Mouse (Mus musculus) lung, embryonic 16.5 days (tissue): ENCODE data around the gene Bhlhe40. TPM values are rescaled to one million over a fixed set of nuclear protein-coding genes. Genes with fewer than 3 reads are reported as not detected.

ENCODE experiments used
- ATAC-seq: fragments of 200-750 bp; cut with Nextera tagmentation; 2 replicates; pipeline ENCODE4 v1.8.0; 2017; ENCODE audit warnings: low read depth, mild to moderate bottlenecking, moderate library complexity
- H3K27ac ChIP-seq: fragments of 300-500 bp; sonication (generic); 2 replicates; pipeline ENCODE4 v1.5.1; 2014; ENCODE audit warnings: mild to moderate bottlenecking, control low read depth, low read length
- H3K27me3 ChIP-seq: fragments of 300-500 bp; sonication (generic); 2 replicates; pipeline ENCODE4 v1.6.1; 2014; ENCODE audit warnings: low read depth, low read length, mixed read lengths; ENCODE audit not compliant: control insufficient read depth, insufficient read depth
- H3K36me3 ChIP-seq: fragments of 300-500 bp; sonication (generic); 2 replicates; pipeline ENCODE4 v1.6.1; 2014; ENCODE audit warnings: low read length; ENCODE audit not compliant: control insufficient read depth, insufficient read depth
- H3K4me1 ChIP-seq: fragments of 300-500 bp; sonication (generic); replicated peaks from 2 replicates; pipeline ENCODE4 v1.6.1; 2014; ENCODE audit warnings: low read length, mixed read lengths; ENCODE audit not compliant: control insufficient read depth, insufficient read depth
- H3K4me2 ChIP-seq: fragments of 300-500 bp; sonication (generic); 2 replicates; pipeline ENCODE4 v1.6.1; 2014; ENCODE audit warnings: low read depth, low read length, control low read depth
- H3K4me3 ChIP-seq: fragments of 300-500 bp; sonication (generic); 2 replicates; pipeline ENCODE4 v1.5.1; 2014; ENCODE audit warnings: mild to moderate bottlenecking, low read length, control low read depth
- H3K9ac ChIP-seq: fragments of 300-500 bp; sonication (generic); 2 replicates; pipeline ENCODE4 v1.6.1; 2014; ENCODE audit warnings: low read length, control low read depth
- H3K9me3 ChIP-seq: fragments of 300-500 bp; sonication (generic); 2 replicates; pipeline ENCODE4 v1.6.1; 2016; ENCODE audit warnings: low read length; ENCODE audit not compliant: control insufficient read depth
- WGBS: fragments of 180-500 bp; shearing (Covaris S2); extraction: QIAGEN DNeasy Blood & Tissue Kit; methylation state at CpG from one replicate; pipeline ENCODE4 v1.1.7; 2014; 5-methylcytosine and 5-hydroxymethylcytosine counted together
- polyA plus RNA-seq: library from polyadenylated mRNA; unstranded; fragments of >200 nt; fragmentation: Nextera tagmentation; extraction: Ambion mirVana; gene quantifications from 2 replicates; pipeline ENCODE4 v1.2.1, GENCODE M21; 2015

Gene Bhlhe40
- polyA plus RNA-seq, 1 experiment from 2014 or later, result 14.8 TPM

DNA sequence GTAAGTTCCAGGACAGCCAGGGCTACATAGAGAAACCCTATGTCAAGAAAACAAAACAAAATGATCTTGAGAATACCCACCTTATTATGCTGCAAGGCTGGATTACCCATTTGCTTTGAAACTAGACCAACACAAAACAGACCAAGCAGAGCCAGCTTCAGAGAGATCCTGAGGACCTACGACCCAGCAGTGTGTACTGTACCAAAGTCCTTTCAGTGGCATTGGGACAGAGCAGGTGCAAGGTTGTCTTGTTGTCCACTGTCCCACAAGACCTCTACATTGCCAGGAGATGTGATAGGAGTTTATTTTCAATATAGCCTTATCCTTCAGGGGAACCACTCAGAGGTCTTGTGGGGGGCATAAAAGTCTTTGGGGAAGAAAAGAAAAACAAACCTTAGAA lies 22.7 kb downstream of the Bhlhe40 start:
- WGBS, result 80% methylated on average over 1 of the region's 1 CpGs
- H3K4me1 ChIP-seq, result no peaks in the 10 kb centered on the region
- no peak overlapping the region for H3K27ac ChIP-seq
- ATAC-seq, result no peak
- no peak overlapping the region for H3K9ac ChIP-seq
- no peaks in the 10 kb centered on the region for H3K36me3 ChIP-seq
- no peak overlapping the region for H3K4me3 ChIP-seq
- H3K4me2 ChIP-seq, result no peak overlapping the region
- no peaks in the 10 kb centered on the region for H3K9me3 ChIP-seq
- H3K27me3 ChIP-seq, result no peaks in the 10 kb centered on the region

- no peak for ATAC-seq
Measured at GRCm38 (mm10) chr6:108684430-108684829, 24.0 kb downstream of the Bhlhe40 start.

GRCm38 (mm10) chr6:108685758-108686355 lies 25.4 kb downstream of the Bhlhe40 start:
- WGBS, result 64% methylated on average over 9 of the region's 9 CpGs

More at GRCm38 (mm10) chr6:108684430-108684829, 24.0 kb downstream of the Bhlhe40 start:
- Histone ChIP-seq H3K9me3 (no peaks in the 10 kb centered on the region), H3K9ac (no peak overlapping the region), H3K27me3 (no peaks in the 10 kb centered on the region), H3K4me1 (no peaks in the 10 kb centered on the region), H3K27ac (no peak overlapping the region), H3K4me2 (no peak overlapping the region), H3K4me3 (no peak overlapping the region), H3K36me3 (no peaks in the 10 kb centered on the region)
- WGBS, result 52% methylated on average over 5 of the region's 5 CpGs

DNA sequence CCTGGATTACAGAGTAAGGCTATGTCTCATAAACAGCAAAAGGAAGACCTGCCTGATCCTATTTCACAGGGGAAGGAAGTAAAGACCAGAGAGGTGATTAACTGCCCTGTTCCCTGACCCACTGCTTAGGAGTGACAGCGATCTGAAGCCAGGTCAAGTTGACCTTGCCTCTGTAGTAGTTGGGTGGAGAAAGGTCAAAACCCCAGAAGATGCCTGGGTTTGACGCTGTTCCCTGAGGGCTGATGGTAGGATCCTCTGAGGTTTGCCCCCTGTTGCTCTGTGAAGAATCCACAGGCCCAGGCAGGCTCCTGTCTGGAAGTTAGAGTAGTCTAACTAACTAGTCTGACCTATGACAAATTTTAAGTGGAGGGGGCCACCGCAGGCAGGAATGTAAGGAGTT lies 26.5 kb downstream of the Bhlhe40 start:
- H3K36me3 ChIP-seq, result no peaks in the 10 kb centered on the region
- no peak overlapping the region for H3K4me2 ChIP-seq
- H3K27me3 ChIP-seq, result no peaks in the 10 kb centered on the region
- H3K9ac ChIP-seq, result no peak overlapping the region
- H3K27ac ChIP-seq, result no peak overlapping the region
- no peaks in the 10 kb centered on the region for H3K9me3 ChIP-seq
- H3K4me3 ChIP-seq, result no peak overlapping the region
- ATAC-seq, result no peak
- no peaks in the 10 kb centered on the region for H3K4me1 ChIP-seq
- 77% methylated on average over 3 of the region's 3 CpGs for WGBS

More at GRCm38 (mm10) chr6:108685758-108686355, 25.4 kb downstream of the Bhlhe40 start:
- Histone ChIP-seq H3K9ac (no peak overlapping the region), H3K4me3 (no peak overlapping the region), H3K9me3 (no peaks in the 10 kb centered on the region), H3K4me2 (no peak overlapping the region), H3K27me3 (no peaks in the 10 kb centered on the region), H3K27ac (no peak overlapping the region), H3K4me1 (no peaks in the 10 kb centered on the region), H3K36me3 (no peaks in the 10 kb centered on the region)
- ATAC-seq, result no peak

DNA sequence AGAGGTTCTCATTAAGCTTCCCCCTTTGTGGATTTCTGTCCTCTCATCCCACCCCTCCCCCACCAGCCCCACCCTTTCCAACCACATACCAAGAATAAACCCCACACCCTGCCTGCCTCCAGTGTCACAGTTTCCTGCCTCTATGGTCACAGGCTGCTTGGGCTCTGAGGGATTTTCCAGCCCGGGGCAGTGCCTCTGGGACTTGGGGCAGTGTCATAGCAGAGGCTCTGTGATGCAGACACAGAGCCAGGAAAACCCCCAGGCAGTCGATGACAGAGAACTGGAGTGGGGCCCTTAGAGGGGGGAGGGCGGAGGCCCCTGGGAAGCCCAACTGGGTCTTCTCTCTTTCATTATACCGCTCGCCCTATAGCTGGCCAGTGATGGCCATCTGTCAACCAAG lies 27.9 kb downstream of the Bhlhe40 start:
- no peak overlapping the region for H3K9ac ChIP-seq
- H3K27me3 ChIP-seq, result no peaks in the 10 kb centered on the region
- WGBS, result 60% methylated on average over 5 of the region's 5 CpGs
- H3K36me3 ChIP-seq, result no peaks in the 10 kb centered on the region
- no peaks in the 10 kb centered on the region for H3K9me3 ChIP-seq
- no peaks in the 10 kb centered on the region for H3K4me1 ChIP-seq
- no peak for ATAC-seq
- no peak overlapping the region for H3K27ac ChIP-seq
- H3K4me2 ChIP-seq, result no peak overlapping the region
- H3K4me3 ChIP-seq, result no peak overlapping the region

DNA sequence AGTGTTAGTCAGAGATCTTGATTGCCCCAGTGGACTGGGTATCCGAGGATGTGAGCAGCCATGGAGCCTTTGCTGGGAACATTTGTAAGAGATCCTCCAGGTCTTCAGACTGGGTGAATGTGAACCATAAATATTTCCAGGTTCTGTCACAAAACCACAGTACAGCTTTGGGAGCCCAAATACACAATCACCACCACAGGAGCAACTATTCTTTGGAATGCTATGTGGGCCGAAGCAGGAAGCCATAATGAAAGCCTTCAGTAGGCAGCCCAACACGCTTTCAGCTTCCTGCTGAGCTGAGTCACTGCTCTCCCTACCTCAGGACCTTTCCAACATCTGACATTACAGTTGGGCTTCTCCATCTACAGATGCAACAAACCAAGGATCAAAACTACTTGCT lies 32.6 kb downstream of the Bhlhe40 start:
- ATAC-seq, result no peak
- no peaks in the 10 kb centered on the region for H3K36me3 ChIP-seq
- no peak overlapping the region for H3K27ac ChIP-seq
- WGBS, result 73% methylated on average over 3 of the region's 3 CpGs
- no peaks in the 10 kb centered on the region for H3K4me1 ChIP-seq
- no peaks in the 10 kb centered on the region for H3K27me3 ChIP-seq
- no peak overlapping the region for H3K9ac ChIP-seq
- H3K9me3 ChIP-seq, result no peaks in the 10 kb centered on the region
- no peak overlapping the region for H3K4me3 ChIP-seq
- no peak overlapping the region for H3K4me2 ChIP-seq

GRCm38 (mm10) chr6:108694965-108695724 lies 34.7 kb downstream of the Bhlhe40 start:
- no peaks in the 10 kb centered on the region; the same call in 1 of the 2 replicates for H3K4me1 ChIP-seq
- H3K4me2 ChIP-seq, result no peak overlapping the region
- H3K9me3 ChIP-seq, result no peaks in the 10 kb centered on the region
- H3K27me3 ChIP-seq, result no peaks in the 10 kb centered on the region
- H3K4me3 ChIP-seq, result no peak overlapping the region
- H3K36me3 ChIP-seq, result no peaks in the 10 kb centered on the region
- ATAC-seq, result no peak
- WGBS, result 83% methylated on average over 8 of the region's 8 CpGs
- H3K27ac ChIP-seq, result no peak overlapping the region
- no peak overlapping the region for H3K9ac ChIP-seq

- no peak overlapping the region for H3K27ac ChIP-seq
- no peak overlapping the region for H3K9ac ChIP-seq
Measured at GRCm38 (mm10) chr6:108695844-108696821, 35.7 kb downstream of the Bhlhe40 start.

GRCm38 (mm10) chr6:108696822-108697202 lies 36.4 kb downstream of the Bhlhe40 start:
- Histone ChIP-seq H3K4me2 (no peak overlapping the region), H3K27me3 (no peaks in the 10 kb centered on the region), H3K36me3 (no peaks in the 10 kb centered on the region), H3K4me1 (no peaks in the 10 kb centered on the region; the same call in 1 of the 2 replicates), H3K4me3 (no peak overlapping the region), H3K9me3 (no peaks in the 10 kb centered on the region), H3K9ac (no peak overlapping the region), H3K27ac (no peak overlapping the region)
- WGBS, result 91% methylated on average over 3 of the region's 3 CpGs
- ATAC-seq, result no peak

More at GRCm38 (mm10) chr6:108695844-108696821, 35.7 kb downstream of the Bhlhe40 start:
- Histone ChIP-seq H3K4me3 (no peak overlapping the region), H3K9me3 (no peaks in the 10 kb centered on the region), H3K4me1 (no peaks in the 10 kb centered on the region; the same call in 1 of the 2 replicates), H3K4me2 (no peak overlapping the region), H3K27me3 (no peaks in the 10 kb centered on the region), H3K36me3 (no peaks in the 10 kb centered on the region)
- 79% methylated on average over 11 of the region's 11 CpGs for WGBS
- no peak for ATAC-seq
